Mouse (Mus musculus) stomach, postnatal 0 days (tissue): ENCODE data around the gene Camkk2.

Experiments used
- CTCF ChIP-seq: IDR thresholded peaks from 2 replicates; pipeline ENCODE4 v1.5.1; 2016; ENCODE audit warnings: antibody characterized with exemption, low read depth, mild to moderate bottlenecking, moderate library complexity
- EP300 ChIP-seq: optimal IDR thresholded peaks from 2 replicates; pipeline ENCODE3; 2016; ENCODE audit warnings: antibody characterized with exemption

DNA sequence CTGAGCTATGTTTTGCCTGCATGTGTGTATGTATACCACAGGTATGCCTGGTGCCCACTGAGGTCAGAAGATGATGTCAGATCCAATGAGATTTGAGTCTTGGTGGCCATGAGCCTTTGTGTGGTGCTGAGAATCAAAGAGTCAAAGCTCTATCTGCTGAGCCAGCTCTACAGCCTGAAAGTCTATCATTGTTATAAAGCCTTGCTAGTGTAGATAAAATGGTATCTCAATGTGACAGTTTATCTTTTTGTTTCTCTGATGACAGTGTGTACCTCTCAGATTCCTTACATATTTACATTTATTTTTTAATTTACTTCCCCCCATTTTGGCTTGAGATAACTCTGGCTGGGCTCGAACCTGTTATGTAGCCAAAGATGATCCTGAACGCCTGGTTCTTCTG, 75.6 kb downstream of the Camkk2 start:
- no peak for TF ChIP-seq CTCF
- no peak for TF ChIP-seq EP300
